Mouse (Mus musculus) ES-E14 (cell line): Measurements from ENCODE around the gene Mapk3.
A peak's percentile ranks its signal among the peaks of the same experiment; 100 is the strongest.

Source experiments
- CHD2 ChIP-seq: IDR thresholded peaks from 2 replicates; pipeline ENCODE4 v1.6.1; 2014; ENCODE audit warnings: mild to moderate bottlenecking, low read depth, low read length, inconsistent platforms
- HCFC1 ChIP-seq: IDR thresholded peaks from 2 replicates; pipeline ENCODE4 v1.6.1; 2012; ENCODE audit warnings: low read length, inconsistent platforms, borderline replicate concordance; ENCODE audit not compliant: insufficient read depth
- MAFK ChIP-seq: IDR thresholded peaks from 2 replicates; pipeline ENCODE4 v1.6.1; 2014; ENCODE audit warnings: mild to moderate bottlenecking, low read depth, low read length, inconsistent platforms; ENCODE audit not compliant: insufficient read depth
- ZC3H11A ChIP-seq: IDR thresholded peaks from 2 replicates; pipeline ENCODE4 v1.6.1; 2012; ENCODE audit warnings: low read depth, mild to moderate bottlenecking, inconsistent platforms, low read length, borderline replicate concordance
- ZNF384 ChIP-seq: IDR thresholded peaks from 2 replicates; pipeline ENCODE4 v1.6.1; 2012; ENCODE audit warnings: low read depth, low read length, inconsistent platforms

DNA sequence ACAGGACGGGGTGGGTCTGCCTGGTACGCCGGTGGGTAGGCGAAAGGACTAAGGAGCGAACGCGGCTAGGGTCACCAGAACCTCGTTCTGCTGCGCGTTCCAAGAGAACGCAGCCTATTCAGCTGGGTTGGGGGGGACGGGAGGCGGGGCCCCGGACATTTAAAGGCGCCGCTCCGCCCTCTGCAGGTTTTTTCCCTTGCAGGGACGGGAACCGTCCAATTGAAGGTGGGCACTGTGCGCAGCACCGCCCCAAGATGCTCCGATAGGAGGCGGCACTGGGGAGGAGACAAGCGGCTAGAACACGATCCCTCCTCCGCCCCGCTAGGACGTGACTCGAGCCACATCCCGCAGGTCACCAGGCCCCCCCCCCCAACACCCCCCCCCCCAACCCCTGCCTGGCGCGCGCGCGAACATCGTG, 39.7 kb downstream of the Mapk3 start:
- TF ChIP-seq CHD2 (no peak), ZC3H11A (no peak), ZNF384 (0 out of 2 replicates have a peak, but pooled peaks have one; percentile 38), MAFK (no peak), HCFC1 (no peak)
